Mouse (Mus musculus) thymus, adult 2 months (tissue): ENCODE data around the gene Hsp90ab1.

ENCODE experiments used
- CTCF ChIP-seq: fragments of 200-500 bp; IDR thresholded peaks from 2 replicates; pipeline ENCODE4 v1.5.1; 2012; ENCODE audit warnings: mild to moderate bottlenecking, control low read depth, low read length, moderate library complexity, borderline replicate concordance; ENCODE audit not compliant: control insufficient read depth, poor library complexity, insufficient read depth; ENCODE audit errors: extremely low read depth
- POLR2A ChIP-seq: fragments of 200-500 bp; IDR thresholded peaks from 2 replicates; pipeline ENCODE4 v1.6.1; 2012; ENCODE audit warnings: mild to moderate bottlenecking, low read length, control low read depth, moderate library complexity; ENCODE audit not compliant: control insufficient read depth, poor library complexity, insufficient read depth; ENCODE audit errors: extremely low read depth

DNA sequence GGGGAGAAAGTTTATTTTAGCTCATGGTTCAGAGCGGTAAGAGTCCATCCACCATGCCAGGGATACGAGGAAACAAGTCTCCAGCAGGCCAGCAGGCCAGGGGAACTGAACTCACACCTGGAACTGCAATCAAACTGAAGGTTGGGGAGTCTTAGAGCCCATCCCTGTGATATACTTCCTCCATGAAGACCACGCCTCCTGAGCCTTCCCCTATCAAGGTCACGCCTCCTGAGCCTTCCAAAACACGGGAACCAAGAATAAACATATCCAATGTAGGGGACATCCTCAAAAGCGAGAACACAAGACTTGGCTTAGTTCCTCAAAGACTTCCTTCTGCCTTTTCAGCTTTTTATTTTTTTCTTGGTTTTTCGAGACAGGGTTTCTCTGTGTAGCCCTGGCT is 39.9 kb upstream of the Hsp90ab1 start:
- TF ChIP-seq POLR2A = no peak
- TF ChIP-seq CTCF = no peak
